Mouse (Mus musculus) kidney, adult 2 months (tissue): ENCODE measurements around the gene Tet1.

Experiments used
- CTCF ChIP-seq: fragments of 200-500 bp; conservative IDR thresholded peaks from 2 replicates; pipeline ENCODE4 v1.5.1; 2011; ENCODE audit warnings: low read depth, mild to moderate bottlenecking, control low read depth, low read length, moderate library complexity, mixed read lengths; ENCODE audit not compliant: insufficient read depth, insufficient read length
- POLR2A ChIP-seq: fragments of 200-500 bp; IDR thresholded peaks from one replicate; pipeline ENCODE4 v1.6.1; 2011; ENCODE audit warnings: low read depth, low read length, control low read depth

- TF ChIP-seq CTCF (no peak), POLR2A (no peak)
These were observed 105.5 kb downstream of the Tet1 start for GRCm38 (mm10) chr10:62803296-62803695.
